Mouse (Mus musculus) right cerebral cortex, postnatal 10 days (tissue): ENCODE data around the gene Gm32687.
"Not testable (repeated sequence)": the region's sequence is repeated elsewhere in the genome, so short reads cannot be mapped to it uniquely, and the experiment has no call there.

ENCODE experiments used
- DNase-seq, 2 experiments: peaks; one replicate each; pipeline ENCODE4 v3.0.0; 2021; ENCODE audit warnings: low spot score in 2 of 2

The Gm32687 gene

DNA sequence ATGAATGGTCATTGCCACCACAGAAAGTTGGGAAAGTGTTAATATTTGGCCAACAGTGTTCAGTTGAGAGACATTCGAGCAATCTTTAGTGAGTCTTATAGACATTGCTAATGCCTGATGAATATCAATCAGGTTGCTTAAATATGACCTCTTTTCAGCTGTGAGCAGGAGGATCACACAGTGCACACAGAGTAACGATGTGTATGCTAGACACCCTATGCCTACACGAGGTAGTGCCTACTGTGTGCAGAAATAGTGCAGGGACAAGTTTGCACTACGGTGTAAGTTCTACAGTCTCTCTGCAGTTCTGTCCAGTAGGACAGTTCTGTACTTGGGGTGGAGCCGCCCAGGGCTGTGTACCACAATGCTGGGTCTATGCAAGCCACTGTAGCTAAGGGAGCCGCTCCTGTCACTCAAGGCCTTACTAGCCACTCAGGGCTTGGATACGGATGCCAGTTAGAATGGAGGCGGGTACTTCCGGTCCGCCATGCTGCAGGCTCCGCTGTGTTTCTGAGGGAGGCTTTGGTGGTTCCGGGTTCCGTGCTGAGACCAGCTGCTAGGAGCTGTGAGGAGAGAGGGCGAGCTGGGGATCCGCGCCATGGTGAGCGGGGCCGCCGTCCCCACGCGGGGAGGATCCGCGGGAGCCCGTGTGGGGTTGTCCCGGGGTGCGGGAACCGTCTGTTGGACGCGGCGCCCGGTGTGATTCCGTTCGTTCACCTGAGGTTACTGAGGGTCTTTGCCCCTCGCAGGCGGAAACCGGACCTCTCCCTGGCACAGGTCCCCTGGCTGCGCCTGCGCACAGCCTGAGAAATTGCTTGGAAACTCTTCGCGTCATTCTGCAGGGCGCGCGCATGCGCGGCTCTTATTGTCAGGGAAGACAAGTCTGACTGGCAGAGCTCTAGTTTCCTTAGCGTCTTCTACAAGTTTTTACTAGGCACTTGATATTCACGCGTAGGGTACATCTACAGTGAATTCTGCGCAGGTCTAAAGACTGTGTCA, at the start of gene Gm32687:
Gm32687 (plus strand) TSS at position 526 of the 999 bp plus-strand sequence.
- peak in 1 of 2 experiments; percentile 19 for DNase-seq

DNA sequence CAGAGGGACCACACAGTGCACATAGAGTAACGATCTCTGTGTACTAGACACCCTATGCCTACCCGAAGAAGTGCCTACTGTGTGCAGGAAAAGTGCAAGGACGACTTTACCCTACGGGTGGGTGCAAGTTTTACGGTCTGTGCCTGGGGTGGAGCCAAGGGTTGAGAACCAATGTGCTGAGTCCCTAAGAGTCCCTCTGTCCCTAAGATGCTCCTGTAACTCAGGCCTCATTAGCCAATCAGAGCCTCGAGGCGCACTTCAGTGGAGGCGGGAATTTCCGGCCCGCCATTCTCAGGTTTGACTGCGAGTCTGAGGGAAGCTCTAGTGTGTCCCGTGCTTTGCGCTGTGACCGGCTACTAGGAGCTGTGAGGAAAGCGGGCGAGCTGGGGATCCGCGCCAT, 17.5 kb upstream of the Gm32687 start:
- not testable (repeated sequence) for DNase-seq

DNA sequence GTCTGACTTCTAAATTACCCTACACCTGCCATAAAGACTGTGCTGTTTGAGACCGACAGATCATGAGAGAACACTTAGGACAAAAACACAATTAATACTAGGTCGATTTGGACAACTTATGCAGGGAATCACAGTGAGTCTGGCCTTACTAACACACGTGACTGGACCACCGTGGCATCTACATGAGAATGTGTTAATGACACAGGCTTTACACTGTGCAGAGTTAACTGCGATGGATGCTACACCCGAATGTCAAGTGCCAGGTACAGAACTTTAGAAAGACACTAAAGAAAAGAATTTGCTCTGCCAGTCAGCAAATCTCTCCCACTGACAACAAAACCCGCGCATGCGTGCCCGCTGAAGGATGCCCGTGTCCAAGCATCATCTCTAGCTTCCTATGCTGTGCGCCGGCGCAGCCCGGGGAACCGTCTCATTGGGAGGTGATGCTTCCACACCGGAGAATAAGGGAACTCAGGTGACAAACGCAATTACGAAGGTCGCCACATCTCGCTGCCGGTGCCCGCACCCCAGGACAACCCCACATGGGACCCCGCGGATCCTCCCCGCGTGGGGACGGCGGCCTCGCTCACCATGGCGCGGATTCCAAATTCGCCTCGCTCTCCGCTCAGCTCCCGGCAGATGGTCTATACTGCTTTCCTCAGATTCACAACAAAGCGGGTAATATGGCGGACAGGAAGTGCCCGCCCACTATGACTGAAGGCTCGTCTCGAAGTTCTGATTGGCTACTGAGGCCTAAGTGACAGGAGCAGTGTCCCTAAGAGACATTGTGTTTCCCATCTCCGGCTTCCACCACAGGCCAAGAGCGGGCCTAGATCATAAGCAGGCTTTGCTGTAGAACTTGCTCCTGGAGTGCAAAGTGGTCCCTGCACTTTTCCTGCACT, 66.4 kb downstream of the Gm32687 start, which contains the start of gene Zfp781:
Zfp781 (minus strand) TSS at position 639 of the 902 bp plus-strand sequence.
- DNase-seq, result not testable (repeated sequence)
